Mouse (Mus musculus): ENCODE data around the gene Tmem156. TPM values are rescaled to one million over a fixed set of nuclear protein-coding genes. Genes with fewer than 3 reads are reported as not detected.

Gene Tmem156
- polyA plus RNA-seq, 1 experiment from 2014 or later, result not detected

- no peaks in the 10 kb centered on the region for H3K4me1 ChIP-seq (ENCODE audit: control insufficient read depth, insufficient read depth, low read length)
- H3K27ac ChIP-seq (ENCODE audit: low read depth, low read length), result no peak overlapping the region
- H3K9ac ChIP-seq (replicated peaks; ENCODE audit: low read depth, low read length), result no peak overlapping the region
- no peaks in the 10 kb centered on the region for H3K9me3 ChIP-seq (ENCODE audit: control insufficient read depth, low read length)
- H3K27me3 ChIP-seq (ENCODE audit: control insufficient read depth, insufficient read depth, low read length), result no peaks in the 10 kb centered on the region
- no peak for ATAC-seq (ENCODE audit: low read depth)
- H3K4me3 ChIP-seq (ENCODE audit: low read depth, low read length), result no peak overlapping the region
- no peak overlapping the region for H3K4me2 ChIP-seq (ENCODE audit: low read depth, low read length)
- no peaks in the 10 kb centered on the region for H3K36me3 ChIP-seq (ENCODE audit: control insufficient read depth, insufficient read depth, low read length)
- WGBS, result 93% methylated on average over 6 of the region's 6 CpGs
Measured at GRCm38 (mm10) chr5:65101621-65102020, 9.7 kb upstream of the Tmem156 start.

GRCm38 (mm10) chr5:65101209-65101608, 9.3 kb upstream of the Tmem156 start:
- H3K36me3 ChIP-seq (ENCODE audit: control insufficient read depth, insufficient read depth, low read length), result no peaks in the 10 kb centered on the region
- no peak overlapping the region for H3K4me3 ChIP-seq (ENCODE audit: low read depth, low read length)
- no peak for ATAC-seq (ENCODE audit: low read depth)
- H3K9ac ChIP-seq (replicated peaks; ENCODE audit: low read depth, low read length), result no peak overlapping the region
- no peaks in the 10 kb centered on the region for H3K9me3 ChIP-seq (ENCODE audit: control insufficient read depth, low read length)
- WGBS, result 84% methylated on average over 5 of the region's 5 CpGs
- H3K27ac ChIP-seq (ENCODE audit: low read depth, low read length), result no peak overlapping the region
- H3K4me1 ChIP-seq (ENCODE audit: control insufficient read depth, insufficient read depth, low read length), result no peaks in the 10 kb centered on the region
- no peaks in the 10 kb centered on the region for H3K27me3 ChIP-seq (ENCODE audit: control insufficient read depth, insufficient read depth, low read length)
- no peak overlapping the region for H3K4me2 ChIP-seq (ENCODE audit: low read depth, low read length)

- no peaks in the 10 kb centered on the region for H3K27me3 ChIP-seq (ENCODE audit: control insufficient read depth, insufficient read depth, low read length)
- no peaks in the 10 kb centered on the region for H3K36me3 ChIP-seq (ENCODE audit: control insufficient read depth, insufficient read depth, low read length)
- 39% methylated on average over 11 of the region's 11 CpGs for WGBS
- H3K4me3 ChIP-seq (ENCODE audit: low read depth, low read length), result no peak overlapping the region
- H3K4me2 ChIP-seq (ENCODE audit: low read depth, low read length), result no peak overlapping the region
- ATAC-seq (ENCODE audit: low read depth), result no peak
- no peaks in the 10 kb centered on the region for H3K4me1 ChIP-seq (ENCODE audit: control insufficient read depth, insufficient read depth, low read length)
- no peak overlapping the region for H3K9ac ChIP-seq (replicated peaks; ENCODE audit: low read depth, low read length)
- H3K9me3 ChIP-seq (ENCODE audit: control insufficient read depth, low read length), result no peaks in the 10 kb centered on the region
- no peak overlapping the region for H3K27ac ChIP-seq (ENCODE audit: low read depth, low read length)
Measured at GRCm38 (mm10) chr5:65100002-65100401, 8.1 kb upstream of the Tmem156 start.

GRCm38 (mm10) chr5:65097457-65097856, 5.5 kb upstream of the Tmem156 start:
- H3K9ac ChIP-seq (replicated peaks; ENCODE audit: low read depth, low read length), result no peak overlapping the region
- ATAC-seq (ENCODE audit: low read depth), result no peak
- H3K4me3 ChIP-seq (ENCODE audit: low read depth, low read length), result no peak overlapping the region
- H3K27ac ChIP-seq (ENCODE audit: low read depth, low read length), result no peak overlapping the region
- WGBS, result 89% methylated on average over 5 of the region's 5 CpGs
- no peak overlapping the region for H3K4me2 ChIP-seq (ENCODE audit: low read depth, low read length)
- no peaks in the 10 kb centered on the region for H3K36me3 ChIP-seq (ENCODE audit: control insufficient read depth, insufficient read depth, low read length)
- no peaks in the 10 kb centered on the region for H3K27me3 ChIP-seq (ENCODE audit: control insufficient read depth, insufficient read depth, low read length)
- no peaks in the 10 kb centered on the region for H3K4me1 ChIP-seq (ENCODE audit: control insufficient read depth, insufficient read depth, low read length)
- H3K9me3 ChIP-seq (ENCODE audit: control insufficient read depth, low read length), result no peaks in the 10 kb centered on the region

- H3K4me3 ChIP-seq (ENCODE audit: low read depth, low read length), result no peak overlapping the region
- H3K9me3 ChIP-seq (ENCODE audit: control insufficient read depth, low read length), result no peaks in the 10 kb centered on the region
- no peaks in the 10 kb centered on the region for H3K36me3 ChIP-seq (ENCODE audit: control insufficient read depth, insufficient read depth, low read length)
- no peak for ATAC-seq (ENCODE audit: low read depth)
- WGBS, result 78% methylated on average over 3 of the region's 3 CpGs
- no peaks in the 10 kb centered on the region for H3K27me3 ChIP-seq (ENCODE audit: control insufficient read depth, insufficient read depth, low read length)
- H3K9ac ChIP-seq (replicated peaks; ENCODE audit: low read depth, low read length), result no peak overlapping the region
- H3K27ac ChIP-seq (ENCODE audit: low read depth, low read length), result no peak overlapping the region
- no peaks in the 10 kb centered on the region for H3K4me1 ChIP-seq (ENCODE audit: control insufficient read depth, insufficient read depth, low read length)
- H3K4me2 ChIP-seq (ENCODE audit: low read depth, low read length), result no peak overlapping the region
Measured at GRCm38 (mm10) chr5:65096805-65097204, 4.9 kb upstream of the Tmem156 start.

GRCm38 (mm10) chr5:65096082-65096481, 4.2 kb upstream of the Tmem156 start:
- 89% methylated on average over 3 of the region's 3 CpGs for WGBS
- Histone ChIP-seq H3K4me2 (ENCODE audit: low read depth, low read length) (no peak overlapping the region), H3K36me3 (ENCODE audit: control insufficient read depth, insufficient read depth, low read length) (no peaks in the 10 kb centered on the region), H3K4me1 (ENCODE audit: control insufficient read depth, insufficient read depth, low read length) (no peaks in the 10 kb centered on the region), H3K27me3 (ENCODE audit: control insufficient read depth, insufficient read depth, low read length) (no peaks in the 10 kb centered on the region), H3K9ac (replicated peaks; ENCODE audit: low read depth, low read length) (no peak overlapping the region), H3K4me3 (ENCODE audit: low read depth, low read length) (no peak overlapping the region), H3K27ac (ENCODE audit: low read depth, low read length) (no peak overlapping the region), H3K9me3 (ENCODE audit: control insufficient read depth, low read length) (no peaks in the 10 kb centered on the region)
- ATAC-seq (ENCODE audit: low read depth), result no peak

GRCm38 (mm10) chr5:65094902-65095545, 3.1 kb upstream of the Tmem156 start:
- 91% methylated on average over 7 of the region's 7 CpGs for WGBS
- Histone ChIP-seq H3K4me3 (ENCODE audit: low read depth, low read length) (no peak overlapping the region), H3K4me1 (ENCODE audit: control insufficient read depth, insufficient read depth, low read length) (no peaks in the 10 kb centered on the region), H3K9ac (replicated peaks; ENCODE audit: low read depth, low read length) (no peak overlapping the region), H3K36me3 (ENCODE audit: control insufficient read depth, insufficient read depth, low read length) (no peaks in the 10 kb centered on the region), H3K27me3 (ENCODE audit: control insufficient read depth, insufficient read depth, low read length) (no peaks in the 10 kb centered on the region), H3K27ac (ENCODE audit: low read depth, low read length) (no peak overlapping the region), H3K9me3 (ENCODE audit: control insufficient read depth, low read length) (no peaks in the 10 kb centered on the region), H3K4me2 (ENCODE audit: low read depth, low read length) (no peak overlapping the region)
- ATAC-seq (ENCODE audit: low read depth), result no peak

GRCm38 (mm10) chr5:65093769-65094168, 1.8 kb upstream of the Tmem156 start:
- Histone ChIP-seq H3K36me3 (ENCODE audit: control insufficient read depth, insufficient read depth, low read length) (no peaks in the 10 kb centered on the region), H3K9me3 (ENCODE audit: control insufficient read depth, low read length) (no peaks in the 10 kb centered on the region), H3K4me1 (ENCODE audit: control insufficient read depth, insufficient read depth, low read length) (no peaks in the 10 kb centered on the region), H3K4me2 (ENCODE audit: low read depth, low read length) (no peak overlapping the region), H3K4me3 (ENCODE audit: low read depth, low read length) (no peak overlapping the region), H3K9ac (replicated peaks; ENCODE audit: low read depth, low read length) (no peak overlapping the region), H3K27ac (ENCODE audit: low read depth, low read length) (no peak overlapping the region), H3K27me3 (ENCODE audit: control insufficient read depth, insufficient read depth, low read length) (no peaks in the 10 kb centered on the region)
- no peak for ATAC-seq (ENCODE audit: low read depth)

- Histone ChIP-seq H3K36me3 (ENCODE audit: control insufficient read depth, insufficient read depth, low read length) (no peaks in the 10 kb centered on the region), H3K4me1 (ENCODE audit: control insufficient read depth, insufficient read depth, low read length) (no peaks in the 10 kb centered on the region), H3K4me2 (ENCODE audit: low read depth, low read length) (no peak overlapping the region), H3K27ac (ENCODE audit: low read depth, low read length) (no peak overlapping the region), H3K4me3 (ENCODE audit: low read depth, low read length) (no peak overlapping the region), H3K9me3 (ENCODE audit: control insufficient read depth, low read length) (no peaks in the 10 kb centered on the region), H3K27me3 (ENCODE audit: control insufficient read depth, insufficient read depth, low read length) (no peaks in the 10 kb centered on the region), H3K9ac (replicated peaks; ENCODE audit: low read depth, low read length) (no peak overlapping the region)
- ATAC-seq (ENCODE audit: low read depth), result no peak
- WGBS, result 78% methylated on average over 11 of the region's 11 CpGs
Measured at GRCm38 (mm10) chr5:65091184-65091858, 611 bp downstream of the Tmem156 start.
